Mouse (Mus musculus): ENCODE measurements around the gene Ceacam10. TPM values are rescaled to one million over a fixed set of nuclear protein-coding genes. Genes with fewer than 3 reads are reported as not detected.
A peak's percentile ranks its signal among the peaks of the same experiment; 100 is the strongest.

Ceacam10 gene
- polyA plus RNA-seq, 2 experiments = 0.34 to 0.39 TPM

- DNase-seq (ENCODE audit: low read depth in 3 of 3, low spot score in 3 of 3) (no peak), ATAC-seq (ENCODE audit: insufficient read depth) (no peak)
- Histone ChIP-seq H3K27ac (no peak overlapping the region), H3K4me1 (replicated peaks; ENCODE audit: control insufficient read depth in 2 of 2, insufficient read depth in 2 of 2, low read length in 1 of 2) (no peaks in the 10 kb centered on the region), H3K9me3 (ENCODE audit: control insufficient read depth, low read length) (no peaks in the 10 kb centered on the region), H3K4me3 (ENCODE audit: insufficient read depth in 1 of 2, low read depth in 2 of 2, low read length in 2 of 2) (no peak overlapping the region), H3K36me3 (replicated peaks; ENCODE audit: control insufficient read depth, insufficient read depth, low read depth) (no peaks in the 10 kb centered on the region), H3K4me2 (ENCODE audit: low read depth) (no peak overlapping the region), H3K27me3 (ENCODE audit: control insufficient read depth, insufficient read depth, low read length) (no peaks in the 10 kb centered on the region), H3K9ac (replicated peaks) (no peak overlapping the region)
- 18% methylated on average over 3 of the region's 3 CpGs for WGBS (ENCODE audit: insufficient replicate concordance)
- no peak for TF ChIP-seq CTCF (IDR thresholded peaks at IDR 0.05; ENCODE audit: low read depth)
- no peak for TF ChIP-seq EP300 (IDR thresholded peaks at IDR 0.05; ENCODE audit: low read depth)
Measured at GRCm38 (mm10) chr7:24773942-24774535, 3.0 kb upstream of the Ceacam10 start.

- TF ChIP-seq CTCF (IDR thresholded peaks at IDR 0.05; ENCODE audit: low read depth) = peak; percentile 22
- no peak for TF ChIP-seq EP300 (IDR thresholded peaks at IDR 0.05; ENCODE audit: low read depth)
- Histone ChIP-seq H3K4me3 (ENCODE audit: insufficient read depth in 1 of 2, low read depth in 2 of 2, low read length in 2 of 2) (no peak overlapping the region), H3K36me3 (replicated peaks; ENCODE audit: control insufficient read depth, insufficient read depth, low read depth) (no peaks in the 10 kb centered on the region), H3K27ac (no peak overlapping the region), H3K4me1 (replicated peaks; ENCODE audit: control insufficient read depth in 2 of 2, insufficient read depth in 2 of 2, low read length in 1 of 2) (no peaks in the 10 kb centered on the region), H3K27me3 (ENCODE audit: control insufficient read depth, insufficient read depth, low read length) (no peaks in the 10 kb centered on the region), H3K9ac (replicated peaks) (no peak overlapping the region), H3K4me2 (ENCODE audit: low read depth) (no peak overlapping the region), H3K9me3 (ENCODE audit: control insufficient read depth, low read length) (no peaks in the 10 kb centered on the region)
- no peak for DNase-seq (ENCODE audit: low read depth in 3 of 3, low spot score in 3 of 3)
- ATAC-seq (ENCODE audit: insufficient read depth) = no peak
- 64% methylated on average over 2 of the region's 2 CpGs for WGBS (ENCODE audit: insufficient replicate concordance)
Measured at GRCm38 (mm10) chr7:24776145-24776544, 861 bp upstream of the Ceacam10 start.

GRCm38 (mm10) chr7:24797918-24798317, 20.9 kb downstream of the Ceacam10 start:
- 77% methylated on average over 1 of the region's 1 CpGs for WGBS (ENCODE audit: insufficient replicate concordance)
- no peak for TF ChIP-seq EP300 (IDR thresholded peaks at IDR 0.05; ENCODE audit: low read depth)
- no peak for TF ChIP-seq CTCF (IDR thresholded peaks at IDR 0.05; ENCODE audit: low read depth)
- Histone ChIP-seq H3K4me2 (ENCODE audit: low read depth) (no peak overlapping the region), H3K4me3 (ENCODE audit: insufficient read depth in 1 of 2, low read depth in 2 of 2, low read length in 2 of 2) (no peak overlapping the region), H3K9ac (replicated peaks) (no peak overlapping the region), H3K9me3 (ENCODE audit: control insufficient read depth, low read length) (no peaks in the 10 kb centered on the region), H3K4me1 (replicated peaks; ENCODE audit: control insufficient read depth in 2 of 2, insufficient read depth in 2 of 2, low read length in 1 of 2) (no peaks in the 10 kb centered on the region), H3K27ac (no peak overlapping the region), H3K27me3 (ENCODE audit: control insufficient read depth, insufficient read depth, low read length) (no peaks in the 10 kb centered on the region), H3K36me3 (replicated peaks; ENCODE audit: control insufficient read depth, insufficient read depth, low read depth) (no peaks in the 10 kb centered on the region)
- no peak for DNase-seq (ENCODE audit: low read depth in 3 of 3, low spot score in 3 of 3)
- no peak for ATAC-seq (ENCODE audit: insufficient read depth)

- H3K27ac ChIP-seq = no peak overlapping the region
- H3K9me3 ChIP-seq (ENCODE audit: control insufficient read depth, low read length) = no peaks in the 10 kb centered on the region
- TF ChIP-seq EP300 (IDR thresholded peaks at IDR 0.05; ENCODE audit: low read depth) (no peak), CTCF (IDR thresholded peaks at IDR 0.05; ENCODE audit: low read depth) (no peak)
- no peaks in the 10 kb centered on the region for H3K4me1 ChIP-seq (replicated peaks; ENCODE audit: control insufficient read depth in 2 of 2, insufficient read depth in 2 of 2, low read length in 1 of 2)
- H3K4me2 ChIP-seq (ENCODE audit: low read depth) = no peak overlapping the region
- DNase-seq (ENCODE audit: low read depth in 3 of 3, low spot score in 3 of 3) (no peak), ATAC-seq (ENCODE audit: insufficient read depth) (no peak)
- H3K4me3 ChIP-seq (ENCODE audit: insufficient read depth in 1 of 2, low read depth in 2 of 2, low read length in 2 of 2) = no peak overlapping the region
- no peaks in the 10 kb centered on the region for H3K36me3 ChIP-seq (replicated peaks; ENCODE audit: control insufficient read depth, insufficient read depth, low read depth)
- no peaks in the 10 kb centered on the region for H3K27me3 ChIP-seq (ENCODE audit: control insufficient read depth, insufficient read depth, low read length)
- no peak overlapping the region for H3K9ac ChIP-seq (replicated peaks)
- 30% methylated on average over 7 of the region's 7 CpGs for WGBS (ENCODE audit: insufficient replicate concordance)
Measured at GRCm38 (mm10) chr7:24802149-24802767, 25.3 kb downstream of the Ceacam10 start.

- Histone ChIP-seq H3K9me3 (ENCODE audit: control insufficient read depth, low read length) (no peaks in the 10 kb centered on the region), H3K27me3 (ENCODE audit: control insufficient read depth, insufficient read depth, low read length) (no peaks in the 10 kb centered on the region), H3K9ac (replicated peaks) (no peak overlapping the region), H3K4me3 (ENCODE audit: insufficient read depth in 1 of 2, low read depth in 2 of 2, low read length in 2 of 2) (no peak overlapping the region), H3K36me3 (replicated peaks; ENCODE audit: control insufficient read depth, insufficient read depth, low read depth) (no peaks in the 10 kb centered on the region), H3K4me1 (replicated peaks; ENCODE audit: control insufficient read depth in 2 of 2, insufficient read depth in 2 of 2, low read length in 1 of 2) (no peaks in the 10 kb centered on the region), H3K4me2 (ENCODE audit: low read depth) (no peak overlapping the region), H3K27ac (no peak overlapping the region)
- no peak for ATAC-seq (ENCODE audit: insufficient read depth)
- TF ChIP-seq EP300 (IDR thresholded peaks at IDR 0.05; ENCODE audit: low read depth) (no peak), CTCF (IDR thresholded peaks at IDR 0.05; ENCODE audit: low read depth) (no peak)
- 48% methylated on average over 6 of the region's 6 CpGs for WGBS (ENCODE audit: insufficient replicate concordance)
- no peak for DNase-seq (ENCODE audit: low read depth in 3 of 3, low spot score in 3 of 3)
Measured at GRCm38 (mm10) chr7:24804826-24805225, 27.8 kb downstream of the Ceacam10 start.

Measured in liver, embryonic 14.5 days (tissue).